Mouse (Mus musculus) stomach, postnatal 0 days (tissue): ENCODE results near the gene Des.

Experiments used
- CTCF ChIP-seq: IDR thresholded peaks from 2 replicates; pipeline ENCODE4 v1.5.1; 2016; ENCODE audit warnings: antibody characterized with exemption, low read depth, mild to moderate bottlenecking, moderate library complexity
- EP300 ChIP-seq: optimal IDR thresholded peaks from 2 replicates; pipeline ENCODE3; 2016; ENCODE audit warnings: antibody characterized with exemption

DNA sequence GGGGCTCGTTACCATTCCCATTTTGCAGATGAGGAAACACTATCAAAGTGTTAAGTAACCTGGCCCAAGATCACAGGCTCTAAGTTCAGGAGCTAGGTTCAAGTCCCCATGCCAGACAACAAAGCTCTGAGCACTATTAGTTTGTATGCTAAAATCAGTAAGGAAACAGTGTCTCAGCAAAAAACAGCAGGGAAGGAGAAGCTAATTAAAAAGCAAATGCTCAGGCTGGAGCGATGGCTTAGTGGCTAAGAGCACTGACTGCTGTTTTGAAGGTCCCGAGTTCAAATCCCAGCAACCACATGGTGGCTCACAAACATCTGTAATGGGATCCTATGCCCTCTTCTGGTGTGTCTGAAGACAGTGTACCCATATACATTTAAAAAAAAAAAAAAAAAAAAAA lies 52.1 kb downstream of the Des start:
- TF ChIP-seq CTCF (no peak), EP300 (no peak)
